Mouse (Mus musculus) stomach, postnatal 0 days (tissue): ENCODE results near the gene Gm43951. TPM values are rescaled to one million over a fixed set of nuclear protein-coding genes. Genes with fewer than 3 reads are reported as not detected.

ENCODE experiments used
- ATAC-seq: fragments of 200-750 bp; cut with Nextera tagmentation; 2 replicates; pipeline ENCODE4 v1.8.0; 2017; ENCODE audit not compliant: low FRiP score, low TSS enrichment
- DNase-seq: peaks from one replicate; pipeline ENCODE4 v3.0.0-alpha.2; 2016; ENCODE audit warnings: low spot score
- H3K27ac ChIP-seq: fragments of 300-500 bp; sonication (generic); replicated peaks from 2 replicates; pipeline ENCODE4 v1.5.1; 2014; ENCODE audit warnings: mild to moderate bottlenecking, control low read depth
- H3K27me3 ChIP-seq: fragments of 300-500 bp; sonication (generic); 2 replicates; pipeline ENCODE4 v1.6.1; 2014; ENCODE audit warnings: low read length; ENCODE audit not compliant: control insufficient read depth, insufficient read depth
- H3K36me3 ChIP-seq: fragments of 300-500 bp; sonication (generic); 2 replicates; pipeline ENCODE4 v1.6.1; 2014; ENCODE audit warnings: low read length, mixed read lengths; ENCODE audit not compliant: control insufficient read depth, insufficient read depth
- H3K4me1 ChIP-seq: fragments of 300-500 bp; sonication (generic); replicated peaks from 2 replicates; pipeline ENCODE4 v1.6.1; 2014; ENCODE audit warnings: antibody characterized with exemption; ENCODE audit not compliant: control insufficient read depth, insufficient read depth
- H3K4me2 ChIP-seq: fragments of 300-500 bp; sonication (generic); replicated peaks from 2 replicates; pipeline ENCODE4 v1.6.1; 2014; ENCODE audit warnings: low read depth, mild to moderate bottlenecking, control low read depth, moderate library complexity
- H3K4me3 ChIP-seq: fragments of 300-500 bp; sonication (generic); 2 replicates; pipeline ENCODE4 v1.5.1; 2014; ENCODE audit warnings: low read depth, low read length, control low read depth
- H3K9ac ChIP-seq: fragments of 300-500 bp; sonication (generic); 2 replicates; pipeline ENCODE4 v1.6.1; 2014; ENCODE audit warnings: mild to moderate bottlenecking, low read length, control low read depth, mixed read lengths
- H3K9me3 ChIP-seq: fragments of 300-500 bp; sonication (generic); 2 replicates; pipeline ENCODE4 v1.6.1; 2016; ENCODE audit warnings: low read length; ENCODE audit not compliant: control insufficient read depth
- CTCF ChIP-seq: IDR thresholded peaks from 2 replicates; pipeline ENCODE4 v1.5.1; 2016; ENCODE audit warnings: antibody characterized with exemption, low read depth, mild to moderate bottlenecking, moderate library complexity
- EP300 ChIP-seq: optimal IDR thresholded peaks from 2 replicates; pipeline ENCODE3; 2016; ENCODE audit warnings: antibody characterized with exemption
- WGBS: fragments of 180-500 bp; shearing (Covaris S2); extraction: QIAGEN DNeasy Blood & Tissue Kit; methylation state at CpG from one replicate; pipeline ENCODE4 v1.1.7; 2014; 5-methylcytosine and 5-hydroxymethylcytosine counted together
- polyA plus RNA-seq: library from polyadenylated mRNA; unstranded; fragments of >200 nt; fragmentation: Nextera tagmentation; extraction: Ambion mirVana; gene quantifications from 2 replicates; pipeline ENCODE4 v1.2.1, GENCODE M21; 2015

Gene Gm43951
- polyA plus RNA-seq, 1 experiment from 2014 or later, result 0.10 TPM

DNA sequence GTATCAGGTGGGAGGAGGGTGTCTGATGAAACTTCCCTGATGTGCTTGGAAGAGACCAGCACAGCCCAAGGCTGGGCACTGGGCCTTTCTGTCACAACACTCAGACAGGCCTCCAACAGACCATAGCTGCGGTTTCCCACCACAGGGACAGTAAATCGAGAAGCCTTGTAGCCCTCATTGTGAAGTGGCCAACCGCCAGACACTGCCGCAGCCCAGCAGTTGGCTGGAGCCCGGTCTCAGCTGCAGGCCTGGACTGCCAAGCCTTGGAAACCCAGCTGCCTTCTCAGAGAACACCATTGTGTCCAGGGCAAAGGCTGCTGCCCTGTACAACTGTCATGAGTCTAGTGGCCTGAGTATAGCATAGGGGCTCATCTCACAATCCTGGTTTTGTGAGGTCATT lies 27.4 kb upstream of the Gm43951 start:
- Histone ChIP-seq H3K9me3 (no peaks in the 10 kb centered on the region), H3K27me3 (no peaks in the 10 kb centered on the region), H3K27ac (no peak overlapping the region), H3K4me1 (no peaks in the 10 kb centered on the region), H3K4me3 (no peak overlapping the region), H3K36me3 (no peaks in the 10 kb centered on the region), H3K4me2 (no peak overlapping the region), H3K9ac (no peak overlapping the region)
- no peak for ATAC-seq
- no peak for DNase-seq
- 79% methylated on average over 5 of the region's 5 CpGs for WGBS
- TF ChIP-seq CTCF (no peak), EP300 (no peak)

GRCm38 (mm10) chr11:72232991-72233390 lies 26.4 kb upstream of the Gm43951 start:
- no peak for TF ChIP-seq EP300
- TF ChIP-seq CTCF, result no peak
- WGBS, result 73% methylated on average over 1 of the region's 1 CpGs
- no peaks in the 10 kb centered on the region for H3K4me1 ChIP-seq
- H3K4me2 ChIP-seq, result no peak overlapping the region
- no peak for DNase-seq
- no peak overlapping the region for H3K4me3 ChIP-seq
- ATAC-seq, result no peak
- H3K9ac ChIP-seq, result no peak overlapping the region
- no peaks in the 10 kb centered on the region for H3K36me3 ChIP-seq
- H3K27ac ChIP-seq, result no peak overlapping the region
- H3K27me3 ChIP-seq, result no peaks in the 10 kb centered on the region
- no peaks in the 10 kb centered on the region for H3K9me3 ChIP-seq

- Histone ChIP-seq H3K9me3 (no peaks in the 10 kb centered on the region), H3K4me1 (no peaks in the 10 kb centered on the region), H3K36me3 (no peaks in the 10 kb centered on the region), H3K4me2 (no peak overlapping the region), H3K27me3 (no peaks in the 10 kb centered on the region), H3K27ac (no peak overlapping the region), H3K9ac (no peak overlapping the region), H3K4me3 (no peak overlapping the region)
- no peak for TF ChIP-seq EP300
- no peak for TF ChIP-seq CTCF
- 83% methylated on average over 7 of the region's 7 CpGs for whole genome bisulfite sequencing
- no peak for DNase-seq
- no peak for ATAC-seq
These were observed 25.4 kb upstream of the Gm43951 start for GRCm38 (mm10) chr11:72232068-72232467.

- Histone ChIP-seq H3K27me3 (no peaks in the 10 kb centered on the region), H3K4me1 (no peaks in the 10 kb centered on the region), H3K9me3 (no peaks in the 10 kb centered on the region), H3K9ac (no peak overlapping the region), H3K36me3 (no peaks in the 10 kb centered on the region), H3K4me3 (no peak overlapping the region), H3K27ac (no peak overlapping the region), H3K4me2 (no peak overlapping the region)
- TF ChIP-seq EP300 (no peak), CTCF (no peak)
- no peak for ATAC-seq
- 88% methylated on average over 4 of the region's 4 CpGs for WGBS
- no peak for DNase-seq
These were observed 21.9 kb upstream of the Gm43951 start for GRCm38 (mm10) chr11:72228513-72228912.

DNA sequence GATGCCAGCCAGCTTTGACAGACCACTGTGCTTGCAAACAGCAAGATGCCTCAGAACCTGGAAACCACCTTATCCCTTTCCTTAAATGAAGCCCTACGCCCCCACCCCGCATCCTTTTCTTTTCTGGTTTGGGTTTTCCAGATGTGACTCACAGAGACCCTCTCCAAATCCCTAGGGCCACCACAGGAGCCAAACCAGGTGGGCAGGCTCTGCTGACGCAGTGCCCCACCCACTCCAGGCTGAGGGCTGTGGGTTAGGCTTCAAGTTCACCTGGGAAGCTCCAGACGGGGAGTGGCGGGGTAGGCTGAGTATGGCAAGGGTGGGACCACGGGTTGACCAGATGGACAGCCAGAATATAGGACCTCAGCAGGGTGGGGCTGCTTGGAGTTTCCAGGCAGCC lies 20.3 kb upstream of the Gm43951 start:
- H3K9ac ChIP-seq, result no peak overlapping the region
- H3K36me3 ChIP-seq, result no peaks in the 10 kb centered on the region
- DNase-seq (no peak), ATAC-seq (no peak)
- no peak overlapping the region for H3K27ac ChIP-seq
- 69% methylated on average over 6 of the region's 6 CpGs for WGBS
- H3K4me1 ChIP-seq, result no peaks in the 10 kb centered on the region
- no peak for TF ChIP-seq EP300
- TF ChIP-seq CTCF, result no peak
- H3K4me3 ChIP-seq, result no peak overlapping the region
- no peaks in the 10 kb centered on the region for H3K9me3 ChIP-seq
- H3K4me2 ChIP-seq, result no peak overlapping the region
- no peaks in the 10 kb centered on the region for H3K27me3 ChIP-seq

GRCm38 (mm10) chr11:72226020-72226791 lies 19.6 kb upstream of the Gm43951 start:
- ATAC-seq (no peak), DNase-seq (no peak)
- TF ChIP-seq EP300 (no peak), CTCF (no peak)

More at GRCm38 (mm10) chr11:72226020-72226791, 19.6 kb upstream of the Gm43951 start:
- Histone ChIP-seq H3K27me3 (no peaks in the 10 kb centered on the region), H3K36me3 (no peaks in the 10 kb centered on the region), H3K27ac (no peak overlapping the region), H3K9me3 (no peaks in the 10 kb centered on the region), H3K4me3 (no peak overlapping the region), H3K9ac (no peak overlapping the region), H3K4me1 (no peaks in the 10 kb centered on the region), H3K4me2 (no peak overlapping the region)
- WGBS, result 85% methylated on average over 10 of the region's 10 CpGs
